Mouse (Mus musculus): ENCODE results near the gene Cecr2.

Gene Cecr2

GRCm38 (mm10) chr6:120667911-120668310, 1.7 kb downstream of the Cecr2 start:
- DNase-seq (ENCODE audit: low read depth, low spot score), result peak; percentile 35

GRCm38 (mm10) chr6:120674121-120674520, 8.0 kb downstream of the Cecr2 start:
- peak; percentile 46 for DNase-seq (ENCODE audit: low read depth, low spot score)

GRCm38 (mm10) chr6:120674881-120675280, 8.7 kb downstream of the Cecr2 start:
- DNase-seq (ENCODE audit: low read depth, low spot score), result peak; percentile 49

- DNase-seq (ENCODE audit: low read depth, low spot score), result no peak
Observed at GRCm38 (mm10) chr6:120675979-120676378, 9.8 kb downstream of the Cecr2 start.

GRCm38 (mm10) chr6:120683351-120683750, 17.2 kb downstream of the Cecr2 start:
- DNase-seq (ENCODE audit: low read depth, low spot score), result peak; percentile 56

GRCm38 (mm10) chr6:120684750-120685149, 18.6 kb downstream of the Cecr2 start:
- DNase-seq (ENCODE audit: low read depth, low spot score), result no peak

- no peak for DNase-seq (ENCODE audit: low read depth, low spot score)
Observed at GRCm38 (mm10) chr6:120686872-120687650, 20.9 kb downstream of the Cecr2 start.

GRCm38 (mm10) chr6:120700221-120700620, 34.1 kb downstream of the Cecr2 start:
- DNase-seq (ENCODE audit: low read depth, low spot score), result no peak

- no peak for DNase-seq (ENCODE audit: low read depth, low spot score)
Observed at GRCm38 (mm10) chr6:120704376-120704775, 38.2 kb downstream of the Cecr2 start.

- DNase-seq (ENCODE audit: low read depth, low spot score), result no peak
Observed at GRCm38 (mm10) chr6:120708759-120709158, 42.6 kb downstream of the Cecr2 start.

- no peak for DNase-seq (ENCODE audit: low read depth, low spot score)
Observed at GRCm38 (mm10) chr6:120714806-120715205, 48.6 kb downstream of the Cecr2 start.

- no peak for DNase-seq (ENCODE audit: low read depth, low spot score)
Observed at GRCm38 (mm10) chr6:120715227-120715626, 49.1 kb downstream of the Cecr2 start.

GRCm38 (mm10) chr6:120715851-120716250, 49.7 kb downstream of the Cecr2 start:
- no peak for DNase-seq (ENCODE audit: low read depth, low spot score)

GRCm38 (mm10) chr6:120716531-120716984, 50.4 kb downstream of the Cecr2 start:
- peak; percentile 50 for DNase-seq (ENCODE audit: low read depth, low spot score)

GRCm38 (mm10) chr6:120725986-120726385, 59.8 kb downstream of the Cecr2 start:
- no peak for DNase-seq (ENCODE audit: low read depth, low spot score)

- no peak for DNase-seq (ENCODE audit: low read depth, low spot score)
Observed at GRCm38 (mm10) chr6:120736011-120736410, 69.8 kb downstream of the Cecr2 start.

GRCm38 (mm10) chr6:120736566-120736965, 70.4 kb downstream of the Cecr2 start:
- DNase-seq (ENCODE audit: low read depth, low spot score), result peak; percentile 56

- DNase-seq (ENCODE audit: low read depth, low spot score), result no peak
Observed at GRCm38 (mm10) chr6:120743130-120743529, 77.0 kb downstream of the Cecr2 start.

- no peak for DNase-seq (ENCODE audit: low read depth, low spot score)
Observed at GRCm38 (mm10) chr6:120744266-120744665, 78.1 kb downstream of the Cecr2 start.

GRCm38 (mm10) chr6:120746416-120746815, 80.2 kb downstream of the Cecr2 start:
- no peak for DNase-seq (ENCODE audit: low read depth, low spot score)

GRCm38 (mm10) chr6:120761151-120761550, 95.0 kb downstream of the Cecr2 start:
- DNase-seq (ENCODE audit: low read depth, low spot score), result no peak

- no peak for DNase-seq (ENCODE audit: low read depth, low spot score)
Observed at GRCm38 (mm10) chr6:120769972-120770371, 103.8 kb downstream of the Cecr2 start.

GRCm38 (mm10) chr6:120771366-120771765, 105.2 kb downstream of the Cecr2 start:
- DNase-seq (ENCODE audit: low read depth, low spot score), result no peak
